7 mouse cellular contexts compared by ENCODE assay signal in the genomic region with DNA sequence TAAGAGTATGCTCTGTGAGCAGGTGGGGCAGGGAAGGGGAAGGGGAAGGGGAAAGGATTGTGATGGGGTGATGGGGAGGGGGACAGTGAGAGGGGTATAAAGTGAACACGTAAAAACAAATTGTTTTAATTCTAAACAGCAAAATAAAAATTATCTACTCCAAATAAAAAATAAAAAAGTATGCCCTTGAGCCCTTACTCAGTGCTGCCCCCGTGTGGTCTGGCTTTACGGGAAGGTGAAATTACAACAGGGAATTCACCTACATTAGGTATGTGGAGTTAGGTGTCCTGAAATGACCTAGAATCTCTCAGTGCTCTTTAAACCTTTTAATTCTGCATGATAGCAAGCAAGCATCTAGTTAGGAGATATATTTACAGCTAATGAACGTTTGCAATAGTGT.
A peak's percentile ranks its signal among the peaks of the same experiment; 100 is the strongest.
DNase-seq lines count a peak whose midpoint lies in the region.

No protein-coding gene starts in this region.

- intact Hi-C loops in left cerebral cortex, postnatal 4 days (cut with DNase I) = no loop called here

- DNase-seq in left cerebral cortex, postnatal 4 days = peak; percentile 20
- DNase-seq in left cerebral cortex, adult 8-10 months (ENCODE audit: low spot score in 2 of 2) = no peak
- DNase-seq in ES-CJ7 (ENCODE audit: low read depth, low spot score) = peak; percentile 24
- DNase-seq in adrenal gland, adult 2 months = peak; percentile 41
- DNase-seq in heart, postnatal 4 days = peak; percentile 68
- peak; percentile 53 for DNase-seq in thymus, postnatal 25 days
- no peak for DNase-seq in gastrocnemius, adult 8-10 months (ENCODE audit: low spot score in 2 of 2)

Comparison
In these comparisons a context has a peak if more than half of its experiments do, and no peak if none do; other contexts are left out.
1. DNase-seq: peak in left cerebral cortex, postnatal 4 days (single experiment), ES-CJ7 (single experiment), adrenal gland, adult 2 months (single experiment), heart, postnatal 4 days (single experiment) and thymus, postnatal 25 days (single experiment); none in left cerebral cortex, adult 8-10 months (0 of 2) and gastrocnemius, adult 8-10 months (0 of 2).